Mouse (Mus musculus): ENCODE data around the gene Acacb.

DNA sequence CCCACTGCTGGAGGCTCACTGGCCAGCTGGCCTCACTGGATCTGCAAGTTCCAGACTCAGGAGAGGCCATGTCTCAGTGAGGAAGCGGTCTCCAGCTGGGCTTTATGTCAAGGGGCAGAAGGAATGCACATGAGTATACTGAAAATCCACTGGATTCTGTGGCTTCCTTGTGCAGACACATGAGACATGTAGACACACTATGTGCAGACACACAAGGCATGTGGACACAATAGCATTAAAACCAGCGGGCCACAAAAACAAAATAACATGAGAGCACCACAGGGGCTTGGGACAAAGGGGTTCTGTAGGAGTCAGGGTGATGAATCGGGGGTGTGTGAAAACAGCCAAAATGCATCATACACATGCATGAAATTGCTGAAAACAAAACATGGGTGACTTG, 20.3 kb upstream of the Acacb start:
- TF ChIP-seq POLR2A (IDR thresholded peaks at IDR 0.05; ENCODE audit: extremely low read depth, insufficient read depth, low read length) (no peak), CTCF (IDR thresholded peaks at IDR 0.05; ENCODE audit: extremely low read depth, insufficient read depth, low read length) (no peak)
